Mouse (Mus musculus) megakaryocyte, embryonic 14.5 days (primary cell): Measurements from ENCODE around the gene Smoc2.

ENCODE experiments used
- FLI1 ChIP-seq: IDR thresholded peaks from 2 replicates; pipeline ENCODE4 v1.6.1; 2012; ENCODE audit warnings: low read length, inconsistent platforms, mixed read lengths
- GATA1 ChIP-seq: IDR thresholded peaks from 3 replicates; pipeline ENCODE4 v1.6.1; 2012; ENCODE audit warnings: mixed read lengths, low read length, inconsistent platforms, borderline replicate concordance

DNA sequence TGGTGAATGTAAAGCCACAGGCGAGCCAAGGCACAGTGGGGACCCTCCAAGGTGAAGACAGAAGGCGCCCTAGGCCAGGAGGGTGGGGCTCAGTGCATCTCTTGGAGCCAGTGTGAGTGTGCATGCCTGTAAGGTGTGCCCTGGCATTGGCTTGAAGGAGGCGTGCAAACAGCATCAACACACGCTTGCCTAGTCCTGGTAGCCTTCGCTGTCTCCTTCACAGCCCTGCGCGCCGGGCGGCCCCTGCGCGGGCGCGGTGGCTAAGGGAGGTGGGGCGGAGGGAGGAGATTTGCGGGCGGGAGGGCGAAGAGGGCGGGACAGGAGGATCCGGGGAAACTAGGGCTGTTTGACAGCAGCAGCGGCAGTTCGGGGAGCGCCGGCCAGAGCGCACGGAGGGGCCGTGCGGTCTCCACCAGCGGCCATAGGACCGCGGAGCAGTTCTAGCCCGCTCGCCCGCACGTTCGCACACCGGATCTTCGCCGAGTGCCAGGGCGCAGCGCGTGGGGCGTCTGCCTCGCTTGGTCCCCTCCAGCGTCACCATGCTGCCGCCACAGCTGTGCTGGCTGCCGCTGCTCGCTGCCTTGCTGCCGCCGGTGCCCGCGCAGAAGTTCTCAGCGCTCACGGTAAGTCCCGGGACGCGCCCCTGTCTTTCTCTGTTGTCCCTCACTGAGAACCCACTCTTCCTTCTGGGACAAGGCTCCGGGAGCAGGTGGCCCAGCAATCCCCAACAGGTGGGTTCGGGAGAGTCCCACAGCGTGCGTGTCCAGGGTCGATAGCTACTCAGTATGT lies at the start of gene Smoc2:
- TF ChIP-seq GATA1 = no peak
- no peak for TF ChIP-seq FLI1
